Mouse (Mus musculus) kidney, postnatal 25 days (tissue): ENCODE measurements around the gene 2900011O08Rik.
"Not testable (repeated sequence)": the region's sequence is repeated elsewhere in the genome, so short reads cannot be mapped to it uniquely, and the experiment has no call there.

Experiments used
- DNase-seq, 2 experiments: peaks; one replicate each; pipeline ENCODE4 v3.0.0; 2021; ENCODE audit warnings: mixed read lengths in 2 of 2

2900011O08Rik gene

GRCm38 (mm10) chr16:14004726-14005125 is 18.3 kb downstream of the 2900011O08Rik start:
- peak; percentile 36 to 59 for DNase-seq

- peak; percentile 83 to 90 for DNase-seq
Observed at GRCm38 (mm10) chr16:14005266-14005665, 18.9 kb downstream of the 2900011O08Rik start.

- peak; percentile 11 to 74 for DNase-seq
Observed at GRCm38 (mm10) chr16:14008081-14008480, 21.7 kb downstream of the 2900011O08Rik start.

- DNase-seq = no peak
Observed at GRCm38 (mm10) chr16:14008708-14009107, 22.3 kb downstream of the 2900011O08Rik start.

- DNase-seq = peak; percentile 25 to 47
Observed at GRCm38 (mm10) chr16:14009966-14010365, 23.6 kb downstream of the 2900011O08Rik start.

- DNase-seq = no peak
Observed at GRCm38 (mm10) chr16:14017306-14017705, 30.9 kb downstream of the 2900011O08Rik start.

GRCm38 (mm10) chr16:14021166-14021822 is 34.9 kb downstream of the 2900011O08Rik start:
- DNase-seq = no peak

GRCm38 (mm10) chr16:14025091-14025990 is 38.9 kb downstream of the 2900011O08Rik start:
- no peak for DNase-seq

- no peak for DNase-seq
Observed at GRCm38 (mm10) chr16:14029072-14029471, 42.7 kb downstream of the 2900011O08Rik start.

GRCm38 (mm10) chr16:14029851-14030250 is 43.4 kb downstream of the 2900011O08Rik start:
- DNase-seq = no peak

GRCm38 (mm10) chr16:14030650-14031049 is 44.2 kb downstream of the 2900011O08Rik start:
- DNase-seq = peak; percentile 23 to 41

GRCm38 (mm10) chr16:14033076-14033475 is 46.7 kb downstream of the 2900011O08Rik start:
- no peak for DNase-seq

GRCm38 (mm10) chr16:14042421-14042820 is 56.0 kb downstream of the 2900011O08Rik start:
- no peak for DNase-seq

GRCm38 (mm10) chr16:14044695-14045094 is 58.3 kb downstream of the 2900011O08Rik start:
- DNase-seq = no peak

- DNase-seq = no peak
Observed at GRCm38 (mm10) chr16:14046224-14046756, 59.9 kb downstream of the 2900011O08Rik start.

- no peak for DNase-seq
Observed at GRCm38 (mm10) chr16:14052221-14052620, 65.8 kb downstream of the 2900011O08Rik start.

GRCm38 (mm10) chr16:14053116-14053515 is 66.7 kb downstream of the 2900011O08Rik start:
- DNase-seq = no peak

- no peak for DNase-seq
Observed at GRCm38 (mm10) chr16:14055271-14055670, 68.9 kb downstream of the 2900011O08Rik start.

GRCm38 (mm10) chr16:14056734-14057133 is 70.3 kb downstream of the 2900011O08Rik start:
- no peak for DNase-seq

- DNase-seq = no peak
Observed at GRCm38 (mm10) chr16:14058541-14058940, 72.1 kb downstream of the 2900011O08Rik start.

GRCm38 (mm10) chr16:14059118-14059854 is 72.9 kb downstream of the 2900011O08Rik start:
- no peak for DNase-seq

- DNase-seq = no peak
Observed at GRCm38 (mm10) chr16:14059869-14060268, 73.5 kb downstream of the 2900011O08Rik start.

GRCm38 (mm10) chr16:14066571-14066970 is 80.2 kb downstream of the 2900011O08Rik start:
- DNase-seq = not testable (repeated sequence)
